Mouse (Mus musculus): ENCODE measurements around the gene Gm45234. TPM values are rescaled to one million over a fixed set of nuclear protein-coding genes. Genes with fewer than 3 reads are reported as not detected.
A peak's percentile ranks its signal among the peaks of the same experiment; 100 is the strongest.

The Gm45234 gene
- polyA plus RNA-seq, 1 experiment = not detected

DNA sequence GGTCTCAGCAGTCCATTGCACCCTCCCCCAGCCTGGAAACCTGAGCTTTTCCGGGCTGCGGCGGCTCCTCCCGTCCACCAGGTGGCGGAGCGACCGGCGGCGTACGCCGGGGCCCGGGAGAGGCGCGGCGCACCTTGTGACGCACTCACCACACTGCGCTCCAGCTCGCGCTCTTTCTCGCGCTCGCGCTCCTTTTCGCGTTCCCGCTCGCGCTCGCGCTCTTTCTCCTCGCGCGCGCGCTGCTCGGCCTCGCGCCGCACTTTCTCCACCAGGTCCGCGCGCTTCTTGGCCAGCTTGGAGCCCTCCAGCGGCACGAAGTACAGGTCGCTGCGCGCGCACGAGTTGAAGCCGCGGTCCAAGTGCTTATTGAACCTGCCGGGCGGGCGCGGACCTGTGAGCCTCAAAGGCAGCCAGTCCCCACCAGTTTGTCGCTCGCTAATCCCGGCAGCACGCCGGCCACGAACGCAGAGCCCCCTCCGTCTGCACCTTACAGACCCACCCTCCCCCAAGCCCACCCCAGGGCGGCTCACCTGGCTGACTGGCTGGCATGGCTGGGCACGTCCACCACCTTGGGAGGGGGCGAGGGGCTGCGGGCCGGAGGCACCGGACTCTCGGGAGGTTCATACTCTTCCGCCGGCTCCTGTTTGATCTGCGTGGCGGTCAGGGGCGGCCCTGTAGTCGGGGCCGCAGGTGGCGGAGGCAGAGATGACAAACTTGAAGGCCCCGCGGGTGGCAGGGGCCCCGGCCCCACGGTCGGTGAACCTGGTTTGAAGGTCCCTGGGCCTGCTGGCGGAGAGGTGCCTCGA is 10.1 kb downstream of the Gm45234 start:
- Histone ChIP-seq H3ac (ENCODE audit: control insufficient read depth, insufficient read length) (peak overlapping the region; percentile 33), H3K4me3 (peak overlapping the region; percentile 22), H3K4me2 (ENCODE audit: low read depth) (peak overlapping the region; percentile 58), H3K36me3 (ENCODE audit: control insufficient read depth, insufficient read depth) (peaks cover 4% of the 10 kb centered on the region), H3K79me2 (ENCODE audit: control insufficient read depth, insufficient read depth) (peaks cover 10% of the 10 kb centered on the region), H3K27me3 (ENCODE audit: control insufficient read depth, insufficient read depth, insufficient read length) (no peaks in the 10 kb centered on the region)
- TF ChIP-seq TCF3 (IDR thresholded peaks at IDR 0.05; ENCODE audit: insufficient read length, low read depth) = no peak
- TF ChIP-seq SRF (IDR thresholded peaks at IDR 0.05; ENCODE audit: control insufficient read depth, insufficient read length, low read depth) = peak; percentile 65
- no peak for TF ChIP-seq MYOD1 (IDR thresholded peaks at IDR 0.05; ENCODE audit: control insufficient read depth in 1 of 3, insufficient read length in 2 of 3, low read depth in 2 of 3)
- peak in 1 of 3 experiments; percentile 5 for TF ChIP-seq MYOG (IDR thresholded peaks at IDR 0.05; ENCODE audit: control insufficient read depth in 1 of 3, insufficient read depth in 1 of 3, insufficient read length in 2 of 3, low read depth in 2 of 3)
- TF ChIP-seq MAX (IDR thresholded peaks at IDR 0.05; ENCODE audit: low read depth) = no peak
- TF ChIP-seq TCF12 (IDR thresholded peaks at IDR 0.05; ENCODE audit: insufficient read depth, poor library complexity, severe bottlenecking) = no peak
- peak; percentile 3 for TF ChIP-seq E2F4 (IDR thresholded peaks at IDR 0.05; ENCODE audit: insufficient read depth)
- no peak for TF ChIP-seq USF1 (IDR thresholded peaks at IDR 0.05; ENCODE audit: low read depth)
- peak; percentile 97 for TF ChIP-seq POLR2AphosphoS2 (IDR thresholded peaks at IDR 0.05; ENCODE audit: insufficient read length, low read depth)
- TF ChIP-seq REST (IDR thresholded peaks at IDR 0.05; ENCODE audit: insufficient read depth, insufficient read length) = no peak
- peak; percentile 70 for TF ChIP-seq POLR2A (IDR thresholded peaks at IDR 0.05; ENCODE audit: insufficient read length, low read depth)
- TF ChIP-seq CEBPB (IDR thresholded peaks at IDR 0.05; ENCODE audit: insufficient read depth, poor library complexity, severe bottlenecking) = no peak

DNA sequence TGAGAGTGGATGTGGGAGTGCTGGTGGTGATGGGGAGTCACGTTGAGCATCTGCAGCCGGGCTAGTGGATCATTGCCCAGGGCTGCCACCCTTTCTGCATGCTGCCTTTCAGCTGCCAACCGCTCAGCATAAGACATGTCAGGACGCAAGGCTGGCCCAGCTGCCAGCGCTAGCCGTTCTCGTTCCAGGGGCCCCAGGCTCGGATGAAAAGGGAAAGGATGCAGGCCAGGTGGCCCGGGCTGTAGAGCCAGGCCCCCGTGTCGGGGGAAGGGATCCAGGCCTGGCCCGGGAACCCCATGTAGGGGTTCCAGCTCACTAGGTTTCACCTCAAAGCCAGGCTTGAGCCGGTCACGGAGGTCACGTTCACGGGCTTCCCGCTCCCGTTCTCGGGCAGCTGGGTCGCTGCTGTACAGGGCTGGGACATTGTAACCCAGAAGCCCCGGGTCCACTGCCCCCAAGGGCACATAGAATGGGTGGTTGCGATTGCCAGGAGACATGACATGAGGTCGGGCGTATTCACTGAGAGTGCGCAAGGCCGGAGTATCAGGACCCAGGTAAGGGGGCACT is 11.0 kb downstream of the Gm45234 start:
- H3K4me3 ChIP-seq = peak overlapping the region; percentile 22
- peak overlapping the region; percentile 58 for H3K4me2 ChIP-seq (ENCODE audit: low read depth)
- H3K79me2 ChIP-seq (ENCODE audit: control insufficient read depth, insufficient read depth) = peaks cover 2% of the 10 kb centered on the region
- TF ChIP-seq MAX (IDR thresholded peaks at IDR 0.05; ENCODE audit: low read depth) (no peak), POLR2AphosphoS2 (IDR thresholded peaks at IDR 0.05; ENCODE audit: insufficient read length, low read depth) (peak; percentile 79), MYOG (IDR thresholded peaks at IDR 0.05; ENCODE audit: control insufficient read depth in 1 of 3, insufficient read depth in 1 of 3, insufficient read length in 2 of 3, low read depth in 2 of 3) (no peak)
- no peaks in the 10 kb centered on the region for H3K27me3 ChIP-seq (ENCODE audit: control insufficient read depth, insufficient read depth, insufficient read length)
- H3ac ChIP-seq (ENCODE audit: control insufficient read depth, insufficient read length) = peak overlapping the region; percentile 33
- peaks cover 4% of the 10 kb centered on the region for H3K36me3 ChIP-seq (ENCODE audit: control insufficient read depth, insufficient read depth)

DNA sequence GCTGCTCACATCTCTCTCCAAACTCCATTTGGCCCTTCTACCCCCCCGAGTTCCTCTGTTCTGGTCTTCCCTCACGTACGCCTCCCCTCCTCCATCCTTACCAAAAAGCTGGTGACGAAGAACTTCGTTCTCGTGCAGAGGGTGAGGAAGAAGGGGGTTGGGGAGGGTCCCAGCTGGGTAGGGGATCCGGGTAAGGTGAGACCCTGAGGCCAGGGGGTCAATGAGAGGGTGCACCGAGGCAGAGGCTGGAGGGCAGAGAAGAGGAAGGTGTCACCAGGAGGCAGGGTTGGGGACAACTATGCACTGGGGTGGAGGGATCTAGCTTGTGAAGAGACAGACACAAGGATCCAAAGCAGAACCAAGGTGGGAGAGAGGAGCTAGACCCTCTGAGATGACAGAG is 12.2 kb downstream of the Gm45234 start:
- TF ChIP-seq POLR2AphosphoS2 (IDR thresholded peaks at IDR 0.05; ENCODE audit: insufficient read length, low read depth) (peak; percentile 29), MYOD1 (IDR thresholded peaks at IDR 0.05; ENCODE audit: control insufficient read depth in 1 of 3, insufficient read length in 2 of 3, low read depth in 2 of 3) (no peak)
- H3K4me3 ChIP-seq = no peak overlapping the region
- H3K27me3 ChIP-seq (ENCODE audit: control insufficient read depth, insufficient read depth, insufficient read length) = no peaks in the 10 kb centered on the region
- no peak overlapping the region for H3K4me2 ChIP-seq (ENCODE audit: low read depth)
- peaks cover 4% of the 10 kb centered on the region for H3K36me3 ChIP-seq (ENCODE audit: control insufficient read depth, insufficient read depth)
- no peaks in the 10 kb centered on the region for H3K79me2 ChIP-seq (ENCODE audit: control insufficient read depth, insufficient read depth)
- H3ac ChIP-seq (ENCODE audit: control insufficient read depth, insufficient read length) = no peak overlapping the region

DNA sequence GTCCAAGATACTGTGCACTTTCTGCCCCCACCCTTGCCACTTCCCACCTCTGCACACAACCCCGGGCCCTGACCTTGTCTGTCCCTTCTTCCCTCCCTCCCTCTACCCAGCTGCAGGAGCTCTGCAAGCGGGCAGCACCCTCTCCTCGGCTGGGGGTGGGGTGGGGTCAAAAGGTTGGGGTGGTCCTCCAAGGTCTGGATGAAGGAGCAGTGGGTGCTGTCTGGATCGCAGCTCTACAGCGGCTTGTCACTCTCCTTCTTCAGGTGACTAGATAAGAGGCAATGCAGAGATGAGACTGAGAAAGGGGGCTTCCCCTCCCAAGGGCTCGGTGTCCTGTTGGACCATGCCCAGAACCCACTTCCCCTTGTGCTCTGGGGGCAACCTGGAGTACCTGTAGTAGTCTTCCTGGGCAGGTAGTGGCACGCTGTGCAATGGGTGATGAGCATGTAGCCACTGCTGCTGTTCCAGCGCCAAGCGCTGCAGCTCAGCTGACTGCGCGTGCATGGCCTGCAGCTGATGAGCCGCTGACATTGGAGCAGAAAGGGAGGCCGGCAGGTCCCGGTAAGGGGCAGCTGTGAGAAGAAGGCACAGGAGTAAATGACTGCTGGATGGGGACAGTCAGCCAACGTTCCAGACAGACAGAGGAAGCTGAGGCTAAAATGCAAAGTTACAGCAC is 12.8 kb downstream of the Gm45234 start:
- Histone ChIP-seq H3K36me3 (ENCODE audit: control insufficient read depth, insufficient read depth) (no peaks in the 10 kb centered on the region), H3K4me3 (no peak overlapping the region)

DNA sequence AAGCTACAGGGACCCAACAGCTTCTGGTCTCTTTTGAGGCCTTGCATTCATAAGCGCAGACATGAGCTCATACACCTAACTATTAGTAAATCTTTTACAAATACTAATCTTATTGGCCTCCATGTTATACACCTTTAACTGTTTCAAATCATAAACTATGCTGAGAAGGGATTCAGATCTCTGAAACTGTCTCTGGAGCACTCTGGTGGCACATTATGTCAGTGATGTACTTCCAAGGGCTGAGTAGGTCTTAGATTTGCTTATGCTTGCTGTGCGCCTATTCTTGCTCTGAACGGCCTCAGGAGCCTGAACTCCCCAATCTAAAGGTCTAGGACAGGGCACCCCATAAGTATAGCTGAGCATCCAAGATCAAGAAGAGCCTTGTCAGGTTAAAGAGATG is 14.0 kb downstream of the Gm45234 start:
- H3K4me2 ChIP-seq (ENCODE audit: low read depth) = peak overlapping the region; percentile 89
- no peaks in the 10 kb centered on the region for H3K27me3 ChIP-seq (ENCODE audit: control insufficient read depth, insufficient read depth, insufficient read length)
- peak overlapping the region; percentile 67 for H3K4me3 ChIP-seq
- H3K36me3 ChIP-seq (ENCODE audit: control insufficient read depth, insufficient read depth) = no peaks in the 10 kb centered on the region
- TF ChIP-seq CEBPB (IDR thresholded peaks at IDR 0.05; ENCODE audit: insufficient read depth, poor library complexity, severe bottlenecking) = no peak
- TF ChIP-seq POLR2AphosphoS2 (IDR thresholded peaks at IDR 0.05; ENCODE audit: insufficient read length, low read depth) = no peak
- no peak for TF ChIP-seq TCF3 (IDR thresholded peaks at IDR 0.05; ENCODE audit: insufficient read length, low read depth)
- no peak for TF ChIP-seq MYOG (IDR thresholded peaks at IDR 0.05; ENCODE audit: control insufficient read depth in 1 of 3, insufficient read depth in 1 of 3, insufficient read length in 2 of 3, low read depth in 2 of 3)
- TF ChIP-seq MYOD1 (IDR thresholded peaks at IDR 0.05; ENCODE audit: control insufficient read depth in 1 of 3, insufficient read length in 2 of 3, low read depth in 2 of 3) = no peak
- no peak for TF ChIP-seq POLR2A (IDR thresholded peaks at IDR 0.05; ENCODE audit: insufficient read length, low read depth)
- no peak for TF ChIP-seq TCF12 (IDR thresholded peaks at IDR 0.05; ENCODE audit: insufficient read depth, poor library complexity, severe bottlenecking)
- no peak overlapping the region for H3ac ChIP-seq (ENCODE audit: control insufficient read depth, insufficient read length)
- no peaks in the 10 kb centered on the region for H3K79me2 ChIP-seq (ENCODE audit: control insufficient read depth, insufficient read depth)

More for the DNA sequence above, 12.8 kb downstream of the Gm45234 start:
- TF ChIP-seq POLR2AphosphoS2 (IDR thresholded peaks at IDR 0.05; ENCODE audit: insufficient read length, low read depth) = peak; percentile 34
- no peak for TF ChIP-seq MAX (IDR thresholded peaks at IDR 0.05; ENCODE audit: low read depth)
- no peak for TF ChIP-seq CEBPB (IDR thresholded peaks at IDR 0.05; ENCODE audit: insufficient read depth, poor library complexity, severe bottlenecking)
- H3ac ChIP-seq (ENCODE audit: control insufficient read depth, insufficient read length) = no peak overlapping the region
- H3K4me2 ChIP-seq (ENCODE audit: low read depth) = no peak overlapping the region
- H3K79me2 ChIP-seq (ENCODE audit: control insufficient read depth, insufficient read depth) = no peaks in the 10 kb centered on the region
- no peaks in the 10 kb centered on the region for H3K27me3 ChIP-seq (ENCODE audit: control insufficient read depth, insufficient read depth, insufficient read length)

All from myocyte (in vitro differentiated cells).